Comparison of ENCODE assay signal across 14 mouse cellular contexts in the genomic region with DNA sequence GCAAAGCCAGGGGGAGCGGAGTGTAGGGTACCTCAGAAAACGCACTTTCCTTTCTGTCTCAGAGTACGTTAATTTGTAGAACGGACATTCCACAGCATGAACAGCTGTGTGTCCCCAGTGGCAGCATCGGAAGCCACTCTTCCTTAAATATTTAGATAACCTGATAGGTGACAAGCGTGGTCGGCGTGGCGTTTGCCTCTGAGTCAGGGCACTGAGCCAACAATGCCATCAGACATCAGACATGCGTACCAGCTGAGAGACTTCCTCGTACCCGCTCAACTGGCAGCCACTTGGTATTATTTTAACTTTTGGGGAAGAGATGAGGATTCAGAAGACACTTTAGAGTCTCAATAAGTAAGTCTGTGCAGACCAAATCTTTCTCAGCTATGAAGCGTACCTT.
DNase-seq lines count a peak whose midpoint lies in the region; ATAC-seq and TF ChIP-seq lines count a peak whose summit lies in the region.
"Had no signal": no experiment of that assay in that cellular context is flagged by ENCODE, and none has a peak within 500 bp of the region (broad histone marks: within the 10 kb centered on the region; RNA-seq: fewer than 3 reads in every experiment).

No protein-coding gene starts in this region.

- DNase-seq in gastrocnemius, postnatal 10 days: peak; percentile 13
- no peak for DNase-seq in gastrocnemius, adult 2 months
- DNase-seq in hindbrain, postnatal 0 days (ENCODE audit: low spot score): peak; percentile 1
- no peak for DNase-seq in liver, embryonic 11.5 days (ENCODE audit: low spot score)
- peak; percentile 2 for DNase-seq in limb, embryonic 14.5 days (ENCODE audit: low spot score)
- no peak for DNase-seq in spleen, postnatal 14 days (ENCODE audit: low spot score in 2 of 2)
- DNase-seq: cerebellum, adult 18-20 months; right cerebral cortex, adult 18-20 months; thymus, postnatal 25 days had no signal

- intact Hi-C loops in gastrocnemius, adult 2 months (cut with DNase I): no loop called here

- H3K9ac ChIP-seq in hindbrain, postnatal 0 days (replicated peaks; ENCODE audit: low read length): no peak overlapping the region
- no peak overlapping the region for H3K9ac ChIP-seq in hindbrain, embryonic 16.5 days (ENCODE audit: low read depth, low read length)
- H3K9ac ChIP-seq in liver, embryonic 15.5 days: no peak overlapping the region
- no peak overlapping the region for H3K9ac ChIP-seq in liver, embryonic 11.5 days (ENCODE audit: low read depth, low read length)
- H3K9ac ChIP-seq in limb, embryonic 14.5 days (ENCODE audit: low read depth, low read length, severe bottlenecking): no peak overlapping the region
- H3K9ac ChIP-seq: hindbrain, embryonic 15.5 days; midbrain, embryonic 15.5 days had no signal

- H3K9me3 ChIP-seq in hindbrain, postnatal 0 days (ENCODE audit: low read length): no peaks in the 10 kb centered on the region
- no peaks in the 10 kb centered on the region for H3K9me3 ChIP-seq in hindbrain, embryonic 16.5 days (ENCODE audit: control insufficient read depth, low read length)
- no peaks in the 10 kb centered on the region for H3K9me3 ChIP-seq in liver, embryonic 15.5 days (replicated peaks)
- H3K9me3 ChIP-seq in liver, embryonic 11.5 days (ENCODE audit: control insufficient read depth, low read length): no peaks in the 10 kb centered on the region
- no peaks in the 10 kb centered on the region for H3K9me3 ChIP-seq in limb, embryonic 14.5 days (ENCODE audit: control insufficient read depth, low read length)
- H3K9me3 ChIP-seq: hindbrain, embryonic 15.5 days; midbrain, embryonic 15.5 days had no signal

- H3K4me2 ChIP-seq in hindbrain, postnatal 0 days (ENCODE audit: low read depth, low read length): no peak overlapping the region
- no peak overlapping the region for H3K4me2 ChIP-seq in hindbrain, embryonic 16.5 days (ENCODE audit: low read length)
- H3K4me2 ChIP-seq in liver, embryonic 15.5 days: peak overlapping the region; percentile 18
- H3K4me2 ChIP-seq in liver, embryonic 11.5 days: no peak overlapping the region
- no peak overlapping the region for H3K4me2 ChIP-seq in limb, embryonic 14.5 days (replicated peaks; ENCODE audit: low read depth, low read length, severe bottlenecking)
- H3K4me2 ChIP-seq: hindbrain, embryonic 15.5 days; midbrain, embryonic 15.5 days had no signal

- H3K36me3 ChIP-seq in hindbrain, postnatal 0 days (ENCODE audit: insufficient read depth, low read length): no peaks in the 10 kb centered on the region
- no peaks in the 10 kb centered on the region for H3K36me3 ChIP-seq in hindbrain, embryonic 16.5 days (ENCODE audit: control insufficient read depth, insufficient read depth, low read length)
- no peaks in the 10 kb centered on the region for H3K36me3 ChIP-seq in liver, embryonic 15.5 days (replicated peaks)
- no peaks in the 10 kb centered on the region for H3K36me3 ChIP-seq in liver, embryonic 11.5 days (ENCODE audit: control insufficient read depth, insufficient read depth, low read length)
- no peaks in the 10 kb centered on the region for H3K36me3 ChIP-seq in limb, embryonic 14.5 days (ENCODE audit: control insufficient read depth, insufficient read depth, low read length)
- H3K36me3 ChIP-seq: hindbrain, embryonic 15.5 days; midbrain, embryonic 15.5 days had no signal

- no peak for TF ChIP-seq POLR2A in limb, embryonic 14.5 days (IDR thresholded peaks at IDR 0.05; ENCODE audit: borderline replicate concordance, extremely low read depth, insufficient read depth, insufficient read length)

- no peak overlapping the region for H3K4me3 ChIP-seq in gastrocnemius, adult 2 months
- no peak overlapping the region for H3K4me3 ChIP-seq in hindbrain, postnatal 0 days (ENCODE audit: low read length)
- no peak overlapping the region for H3K4me3 ChIP-seq in hindbrain, embryonic 16.5 days (ENCODE audit: low read length)
- no peak overlapping the region for H3K4me3 ChIP-seq in liver, embryonic 15.5 days (replicated peaks)
- H3K4me3 ChIP-seq in liver, embryonic 11.5 days (ENCODE audit: low read depth, low read length): no peak overlapping the region
- H3K4me3 ChIP-seq in limb, embryonic 14.5 days (replicated peaks; ENCODE audit: low read length): no peak overlapping the region
- H3K4me3 ChIP-seq: hindbrain, embryonic 15.5 days; midbrain, embryonic 15.5 days had no signal

- ATAC-seq in hindbrain, postnatal 0 days: no peak
- ATAC-seq in hindbrain, embryonic 16.5 days: no peak
- ATAC-seq in liver, embryonic 15.5 days (ENCODE audit: insufficient read depth): no peak
- ATAC-seq in liver, embryonic 11.5 days (replicated peaks; ENCODE audit: low FRiP score): no peak
- no peak for ATAC-seq in limb, embryonic 14.5 days (ENCODE audit: low FRiP score, low read depth)
- ATAC-seq: forebrain, embryonic 14.5 days; midbrain, embryonic 15.5 days had no signal

- H3K4me1 ChIP-seq in hindbrain, postnatal 0 days (ENCODE audit: insufficient read depth, low read length): no peaks in the 10 kb centered on the region
- no peaks in the 10 kb centered on the region for H3K4me1 ChIP-seq in hindbrain, embryonic 16.5 days (ENCODE audit: control insufficient read depth, insufficient read depth, low read depth, low read length)
- no peaks in the 10 kb centered on the region for H3K4me1 ChIP-seq in liver, embryonic 15.5 days (replicated peaks)
- no peaks in the 10 kb centered on the region for H3K4me1 ChIP-seq in liver, embryonic 11.5 days (replicated peaks; ENCODE audit: control insufficient read depth, insufficient read depth, low read length)
- H3K4me1 ChIP-seq in limb, embryonic 14.5 days (ENCODE audit: control insufficient read depth, insufficient read depth, low read length): no peaks in the 10 kb centered on the region

- no peaks in the 10 kb centered on the region for H3K27me3 ChIP-seq in hindbrain, postnatal 0 days (ENCODE audit: insufficient read depth, low read length)
- no peaks in the 10 kb centered on the region for H3K27me3 ChIP-seq in hindbrain, embryonic 16.5 days (replicated peaks; ENCODE audit: control insufficient read depth, insufficient read depth, low read length)
- H3K27me3 ChIP-seq in liver, embryonic 15.5 days: no peaks in the 10 kb centered on the region
- H3K27me3 ChIP-seq in liver, embryonic 11.5 days (replicated peaks; ENCODE audit: control insufficient read depth, insufficient read depth, low read length): no peaks in the 10 kb centered on the region
- no peaks in the 10 kb centered on the region for H3K27me3 ChIP-seq in limb, embryonic 14.5 days (ENCODE audit: control insufficient read depth, insufficient read depth, low read length)
- H3K27me3 ChIP-seq: hindbrain, embryonic 15.5 days; midbrain, embryonic 15.5 days had no signal

- 58% methylated on average over 13 of the region's 13 CpGs for WGBS in hindbrain, postnatal 0 days
- 68% methylated on average over 13 of the region's 13 CpGs for WGBS in hindbrain, embryonic 16.5 days
- WGBS in liver, embryonic 15.5 days (ENCODE audit: insufficient replicate concordance): 56% methylated on average over 13 of the region's 13 CpGs
- 73% methylated on average over 13 of the region's 13 CpGs for WGBS in liver, embryonic 11.5 days
- WGBS in limb, embryonic 14.5 days: 82% methylated on average over 13 of the region's 13 CpGs

- H3K27ac ChIP-seq in gastrocnemius, adult 2 months: no peak overlapping the region
- H3K27ac ChIP-seq in hindbrain, postnatal 0 days: no peak overlapping the region
- H3K27ac ChIP-seq in hindbrain, embryonic 16.5 days (ENCODE audit: low read depth, low read length): no peak overlapping the region
- no peak overlapping the region for H3K27ac ChIP-seq in liver, embryonic 15.5 days (replicated peaks)
- no peak overlapping the region for H3K27ac ChIP-seq in liver, embryonic 11.5 days (ENCODE audit: low read depth, low read length)
- H3K27ac ChIP-seq in limb, embryonic 14.5 days (replicated peaks; ENCODE audit: low read depth, low read length): no peak overlapping the region
- H3K27ac ChIP-seq: hindbrain, embryonic 15.5 days; midbrain, embryonic 15.5 days had no signal

- TF ChIP-seq CTCF in gastrocnemius, adult 2 months (IDR thresholded peaks at IDR 0.05): no peak
- TF ChIP-seq CTCF in hindbrain, postnatal 0 days (IDR thresholded peaks at IDR 0.05; ENCODE audit: low read depth): no peak

Comparison
In these comparisons a context has a peak if more than half of its experiments do, and no peak if none do; other contexts are left out.
1. DNase-seq: peak in gastrocnemius, postnatal 10 days (single experiment), hindbrain, postnatal 0 days (single experiment) and limb, embryonic 14.5 days (single experiment); none in gastrocnemius, adult 2 months (single experiment), liver, embryonic 11.5 days (single experiment) and spleen, postnatal 14 days (0 of 2).